Mouse (Mus musculus) c-Kit-positive CD71-negative TER-119-negative erythroid progenitor cells, embryonic 14.5 days (primary cell): ENCODE data around the gene Hyal1.

Experiments used
- DNase-seq: peaks from one replicate; pipeline ENCODE4 v3.0.0-alpha.2; 2013; ENCODE audit warnings: low read depth

The Hyal1 gene

GRCm38 (mm10) chr9:107594281-107595062 lies 17.7 kb downstream of the Hyal1 start:
- DNase-seq: no peak

- no peak for DNase-seq
These were observed 20.2 kb downstream of the Hyal1 start for GRCm38 (mm10) chr9:107596619-107597569.

- no peak for DNase-seq
These were observed 21.7 kb downstream of the Hyal1 start for GRCm38 (mm10) chr9:107598385-107598784.

GRCm38 (mm10) chr9:107599433-107599832 lies 22.7 kb downstream of the Hyal1 start:
- no peak for DNase-seq

GRCm38 (mm10) chr9:107599842-107600241 lies 23.1 kb downstream of the Hyal1 start:
- no peak for DNase-seq

GRCm38 (mm10) chr9:107600745-107601144 lies 24.0 kb downstream of the Hyal1 start:
- no peak for DNase-seq

- DNase-seq: no peak
These were observed 24.5 kb downstream of the Hyal1 start for GRCm38 (mm10) chr9:107601275-107601674.

GRCm38 (mm10) chr9:107602068-107602648 lies 25.4 kb downstream of the Hyal1 start:
- DNase-seq: peak; percentile 90

- no peak for DNase-seq
These were observed 26.5 kb downstream of the Hyal1 start for GRCm38 (mm10) chr9:107603251-107603650.

- no peak for DNase-seq
These were observed 28.4 kb downstream of the Hyal1 start for GRCm38 (mm10) chr9:107605041-107605661.

GRCm38 (mm10) chr9:107606591-107606990 lies 29.9 kb downstream of the Hyal1 start:
- DNase-seq: no peak

GRCm38 (mm10) chr9:107607036-107607435 lies 30.3 kb downstream of the Hyal1 start:
- DNase-seq: no peak

GRCm38 (mm10) chr9:107607653-107608245 lies 31.0 kb downstream of the Hyal1 start:
- DNase-seq: no peak

- no peak for DNase-seq
These were observed 32.2 kb downstream of the Hyal1 start, which contains the start of gene Sema3b for GRCm38 (mm10) chr9:107608741-107609432. Gene Sema3b (minus strand): TSS chr9:107609229.

GRCm38 (mm10) chr9:107609433-107609830 lies 32.7 kb downstream of the Hyal1 start:
- no peak for DNase-seq

- no peak for DNase-seq
These were observed 34.9 kb downstream of the Hyal1 start for GRCm38 (mm10) chr9:107611456-107612190.

GRCm38 (mm10) chr9:107612191-107612944 lies 35.6 kb downstream of the Hyal1 start:
- DNase-seq: peak; percentile 95

- no peak for DNase-seq
These were observed 36.3 kb downstream of the Hyal1 start for GRCm38 (mm10) chr9:107612945-107613569.

- no peak for DNase-seq
These were observed 38.3 kb downstream of the Hyal1 start for GRCm38 (mm10) chr9:107615035-107615434.
